Mouse (Mus musculus): ENCODE measurements at regions not wholly inside any gene's neighbourhood (a gene's known extent, or its start where the extent isn't known, plus 50 kb on each side); places are given as distances from the start of the nearest gene placed in this dataset.
"Not testable (repeated sequence)": the region's sequence is repeated elsewhere in the genome, so short reads cannot be mapped to it uniquely, and the experiment has no call there.

GRCm38 (mm10) chr12:39593781-39594180 is 444.0 kb downstream of the Arl4a start:
- TF ChIP-seq CTCF (IDR thresholded peaks at IDR 0.05; ENCODE audit: borderline replicate concordance, control insufficient read depth, extremely low read depth, insufficient read depth, low read length, poor library complexity); POLR2A (IDR thresholded peaks at IDR 0.05; ENCODE audit: control insufficient read depth, extremely low read depth, insufficient read depth, low read length, poor library complexity): not testable (repeated sequence)

Data from thymus, adult 2 months (tissue).